Mouse (Mus musculus) MEL-GATA-1-ER (cell line): ENCODE results near the gene Dynll1.

ENCODE experiments used
- DNase-seq: peaks from one replicate; pipeline ENCODE4 v3.0.0-alpha.2; 2012; ENCODE audit warnings: low read depth; ENCODE audit errors: extremely low read depth

Gene Dynll1

DNA sequence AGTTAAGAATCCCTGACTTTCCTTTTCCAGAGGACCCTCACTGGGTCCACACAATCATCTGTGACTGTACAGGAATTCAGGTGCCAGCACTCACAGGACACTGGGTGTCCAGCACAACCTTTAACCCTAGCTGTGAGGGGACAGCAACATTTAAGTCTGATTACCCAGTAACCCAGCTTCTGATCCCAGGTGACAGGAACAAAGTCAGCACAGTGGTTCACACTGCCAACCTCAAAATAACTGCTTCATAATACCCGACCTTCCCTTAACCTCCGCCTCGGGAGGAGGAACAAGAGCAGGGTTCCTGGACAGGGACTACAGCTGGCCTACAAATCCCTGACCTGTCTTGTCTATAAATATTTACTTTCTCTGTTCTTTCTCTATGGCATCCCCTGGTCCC is 32.5 kb downstream of the Dynll1 start:
- DNase-seq = no peak

DNA sequence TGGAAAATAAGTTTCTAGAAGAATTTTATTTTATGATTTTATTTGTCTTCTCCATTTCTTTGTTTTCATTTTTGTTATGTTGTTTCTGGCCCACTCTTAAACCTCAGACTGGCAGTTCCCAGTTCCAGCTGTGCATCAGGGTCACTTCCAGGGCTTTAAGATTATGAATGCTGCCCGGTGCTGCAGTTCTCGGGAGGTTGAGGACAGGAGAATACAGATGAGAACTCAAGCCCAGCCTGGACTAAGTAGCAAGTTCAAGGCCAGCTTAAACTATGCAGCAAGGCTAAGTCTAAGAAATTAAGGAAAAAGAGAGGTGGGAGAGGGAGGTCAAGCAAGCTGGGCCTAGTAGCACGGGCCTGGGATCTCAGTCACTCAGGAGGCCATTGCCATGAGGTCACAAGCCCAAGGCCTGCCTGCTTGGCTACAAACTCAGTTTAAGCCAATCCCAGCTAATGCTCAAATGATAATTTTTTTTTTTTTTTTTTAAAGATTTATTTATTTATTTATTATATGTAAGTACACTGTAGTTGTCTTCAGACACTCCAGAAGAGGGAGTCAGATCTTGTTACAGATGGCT is 33.2 kb downstream of the Dynll1 start:
- DNase-seq = no peak

DNA sequence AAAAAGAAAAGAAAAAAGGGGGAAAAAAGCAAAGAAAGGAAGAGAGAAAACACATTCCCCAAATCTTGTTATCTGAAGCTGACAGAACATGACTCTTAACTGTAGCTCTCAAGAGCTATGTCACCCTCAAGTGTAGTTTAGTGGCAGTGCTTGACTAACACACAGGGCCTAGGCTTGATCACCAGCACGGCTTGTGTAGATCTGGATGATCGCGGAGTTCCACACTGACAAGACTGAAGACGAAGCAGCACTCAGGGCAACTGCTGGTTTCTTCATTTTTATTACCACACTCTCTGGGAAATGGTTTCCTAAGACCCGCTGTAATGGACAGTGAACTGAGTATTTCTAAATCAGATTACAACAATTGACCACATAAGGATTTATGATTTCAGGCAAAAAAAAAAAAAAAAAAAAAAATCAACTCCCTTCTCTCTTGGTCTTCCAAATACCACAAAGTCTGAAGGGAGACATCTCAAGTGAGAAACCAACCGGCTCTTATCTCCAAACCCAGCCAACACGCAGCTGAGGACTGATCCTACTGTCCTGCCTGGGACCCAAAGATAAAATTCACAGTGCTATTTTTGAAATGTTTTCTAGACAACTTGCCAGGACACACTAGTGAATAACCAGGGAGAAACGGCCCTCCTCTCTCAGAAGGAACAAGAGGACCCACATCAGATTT is 33.9 kb downstream of the Dynll1 start:
- DNase-seq = peak; percentile 88

DNA sequence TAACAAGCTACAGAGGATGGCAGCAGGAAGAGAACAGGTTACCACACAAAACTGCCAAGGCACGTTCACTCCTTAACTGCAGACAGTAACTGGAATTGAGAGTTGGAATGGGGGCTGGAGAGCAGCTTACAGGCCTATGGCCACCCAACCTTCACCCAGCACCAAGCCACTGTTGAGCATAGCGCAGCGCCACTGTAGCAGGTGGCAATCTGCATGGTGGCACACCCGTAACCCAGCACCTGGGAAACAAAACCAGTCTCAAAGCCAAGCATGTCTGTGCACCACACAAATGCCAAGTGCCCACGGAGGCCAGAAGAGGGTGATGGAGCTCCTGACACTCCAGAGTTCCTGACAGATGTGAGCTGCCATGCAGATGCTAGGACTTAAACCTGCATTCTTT is 34.5 kb downstream of the Dynll1 start:
- DNase-seq = no peak

DNA sequence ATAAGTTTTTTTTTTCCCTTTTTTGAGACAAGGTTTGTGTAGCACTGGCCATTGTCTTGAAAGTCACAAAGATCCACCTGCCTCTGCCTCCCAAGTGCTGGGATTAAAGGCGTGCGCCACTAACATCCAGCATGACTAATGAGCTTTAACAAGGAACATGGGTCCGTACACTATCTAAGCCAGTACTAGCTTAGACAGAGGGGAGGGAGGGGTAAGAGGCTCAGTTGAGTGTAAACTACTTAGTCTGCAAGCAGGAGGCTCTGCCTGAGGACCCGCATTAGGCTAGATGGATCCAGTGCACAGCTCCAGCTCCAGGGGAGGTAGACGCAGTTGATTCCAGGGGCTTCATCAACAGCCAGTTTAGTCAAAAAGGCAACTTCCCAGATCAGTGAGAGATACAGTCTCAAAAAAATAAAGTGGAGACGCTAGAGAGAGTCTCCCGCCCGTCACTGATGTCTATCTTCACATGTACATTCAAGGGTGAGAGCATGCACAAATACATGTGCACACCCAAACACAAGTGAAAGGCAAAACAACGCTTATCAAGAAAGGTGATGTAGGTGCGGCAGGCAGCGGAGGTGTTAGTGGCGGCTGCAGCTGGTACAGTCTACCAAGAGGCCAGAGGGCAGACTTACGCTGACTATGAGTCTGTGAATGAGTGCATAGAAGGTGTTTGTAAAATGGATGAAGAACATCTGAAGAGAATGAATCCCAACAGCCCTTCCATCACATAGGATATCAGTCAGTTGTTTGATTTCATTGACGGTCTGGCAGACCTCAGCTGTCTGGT is 38.1 kb downstream of the Dynll1 start:
- no peak for DNase-seq

DNA sequence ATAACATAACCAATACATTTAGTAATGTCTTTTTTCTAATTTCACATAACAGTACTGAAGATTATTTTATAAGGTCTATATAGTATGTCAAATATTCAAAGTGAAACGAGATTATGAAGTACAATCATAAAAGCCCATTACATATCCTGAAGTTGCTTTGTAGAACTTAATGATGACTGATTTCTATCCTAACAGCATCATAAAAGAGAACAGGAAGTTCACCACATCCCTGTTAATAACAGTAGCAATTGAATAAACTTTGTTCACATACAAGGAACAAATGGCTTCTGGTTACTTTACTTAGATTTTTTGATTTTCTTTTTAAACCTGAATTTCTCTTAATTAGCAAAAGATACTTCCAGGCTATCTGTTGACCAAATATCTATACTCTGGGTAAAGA is 38.9 kb downstream of the Dynll1 start:
- no peak for DNase-seq

DNA sequence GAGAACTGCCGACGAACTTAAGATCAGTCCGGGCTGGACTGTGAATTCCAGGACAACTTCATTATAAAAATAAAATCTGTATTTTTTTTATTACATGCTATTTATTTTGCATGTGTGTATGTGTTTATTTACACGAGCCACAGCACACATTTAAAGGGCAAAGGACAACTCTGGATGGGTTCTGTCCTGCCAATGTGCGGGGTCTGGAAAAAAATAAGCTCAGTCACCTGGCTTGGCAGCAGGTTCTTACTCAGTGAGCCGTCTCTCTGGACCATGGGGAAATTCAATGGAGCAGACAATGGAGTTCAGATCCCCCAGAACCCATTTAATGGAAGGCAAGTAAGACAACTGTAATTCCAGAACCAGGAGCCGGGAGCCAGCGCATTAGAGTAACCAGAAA is 39.7 kb downstream of the Dynll1 start:
- DNase-seq = no peak

DNA sequence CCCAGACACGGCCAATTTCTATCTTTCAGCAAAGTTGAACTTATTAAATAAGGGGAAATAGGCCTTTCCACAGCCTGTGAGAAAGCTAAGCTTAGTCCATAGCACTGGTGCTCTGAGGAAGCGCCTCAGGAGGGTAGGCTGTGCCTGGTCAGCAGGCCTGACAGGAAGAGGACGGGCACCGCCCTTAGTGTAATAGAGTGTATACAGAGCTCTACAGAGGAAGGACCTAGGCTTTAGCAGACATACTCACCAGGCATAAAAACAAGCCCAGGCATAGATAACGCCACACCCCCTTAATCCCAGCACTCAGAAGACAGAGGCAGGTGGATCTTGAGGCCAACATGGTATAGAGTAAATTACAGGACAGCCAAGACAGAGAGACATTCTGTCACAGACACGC is 40.4 kb downstream of the Dynll1 start:
- no peak for DNase-seq

DNA sequence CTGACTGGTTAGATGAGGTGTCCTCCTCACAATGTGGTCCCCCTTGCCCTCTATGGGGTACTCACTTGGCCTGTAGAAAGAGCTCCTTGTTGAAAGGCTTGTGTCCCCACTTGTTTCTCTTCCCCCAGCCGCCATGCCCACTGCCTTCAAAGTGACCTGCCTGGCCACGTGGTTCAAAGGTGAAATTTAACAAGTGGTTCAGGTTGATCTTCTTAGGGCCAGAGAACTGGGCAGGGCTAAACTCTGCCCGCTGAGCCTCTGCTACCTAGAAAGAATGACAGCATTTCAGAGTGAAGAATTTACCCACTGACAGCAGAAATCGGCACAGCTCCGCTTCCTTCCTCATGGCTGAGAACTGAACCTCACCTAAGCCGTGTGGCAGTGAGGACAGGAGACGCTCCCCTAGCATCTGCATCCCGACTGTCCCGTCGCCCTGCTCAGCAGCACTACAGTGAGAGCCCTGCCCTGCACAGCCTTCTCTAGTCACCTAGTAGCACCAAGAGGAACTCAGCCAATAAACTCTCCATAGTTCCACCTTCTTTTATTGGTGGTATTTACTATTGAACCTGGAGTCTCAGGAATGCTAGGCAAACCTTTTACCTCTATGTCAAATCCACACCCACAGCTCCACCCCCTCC is 43.8 kb downstream of the Dynll1 start:
- no peak for DNase-seq

DNA sequence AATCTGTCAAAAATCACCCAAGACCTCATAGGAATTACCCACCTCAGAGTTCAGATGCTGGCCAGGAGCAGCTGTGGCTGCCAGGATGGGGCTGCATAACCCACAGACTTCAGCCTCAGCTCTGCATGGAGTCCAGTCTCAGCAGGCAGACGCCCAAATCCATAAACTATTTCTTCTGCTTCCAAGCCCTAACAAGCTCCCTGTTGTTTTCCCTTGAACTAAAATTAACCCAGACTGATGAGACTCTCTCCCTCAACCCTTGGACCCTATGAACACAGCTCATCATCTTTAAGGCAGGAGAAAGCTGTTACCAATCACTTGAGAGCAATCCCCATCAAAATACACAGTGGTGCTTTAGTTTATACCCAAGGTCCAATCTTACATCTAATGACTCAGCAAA is 45.3 kb downstream of the Dynll1 start:
- DNase-seq = no peak
